ENCODE assay signal across 25 mouse cellular contexts in the genomic region with DNA sequence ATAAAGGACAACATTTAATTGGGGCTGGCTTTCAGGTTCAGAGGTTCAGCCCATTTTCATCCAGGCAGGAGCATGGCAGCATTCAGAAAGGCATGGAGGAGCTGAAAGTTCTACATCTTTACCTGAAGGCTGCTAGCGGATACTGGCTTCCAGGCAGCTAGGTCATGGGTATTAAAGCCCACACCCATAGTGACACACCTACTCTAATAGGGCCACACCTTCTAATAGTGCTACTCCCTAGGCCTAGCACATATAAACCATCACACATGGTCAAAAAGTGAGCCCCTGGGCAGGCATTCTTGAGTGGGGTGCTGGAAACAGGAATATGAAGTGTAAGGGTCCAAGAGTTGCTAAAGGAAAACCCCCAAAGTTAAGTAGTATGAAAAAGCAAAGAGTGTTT.
"Had no signal": no experiment of that assay in that cellular context is flagged by ENCODE, and none has a peak within 500 bp of the region (broad histone marks: within the 10 kb centered on the region; RNA-seq: fewer than 3 reads in every experiment).

No protein-coding gene starts in this region.

- DNase-seq: cerebellum, adult 9-10 months; cerebellum, adult 9-11 months; cerebellum, postnatal 10 days; cerebellum, postnatal 14 days; cerebellum, postnatal 25 days; cerebellum, postnatal 36 days; embryo, embryonic 11 days; forebrain, postnatal 0 days; gastrocnemius, adult 2 months; gastrocnemius, postnatal 10 days; gastrocnemius, postnatal 14 days; gastrocnemius, postnatal 25 days; gastrocnemius, postnatal 36 days; heart, adult 18-20 months had no signal

- ATAC-seq: forebrain, embryonic 13.5 days; forebrain, embryonic 14.5 days; forebrain, embryonic 15.5 days; forebrain, embryonic 16.5 days; forebrain, postnatal 0 days had no signal

- H3K27me3 ChIP-seq: embryonic facial prominence, embryonic 12.5 days; embryonic facial prominence, embryonic 13.5 days; embryonic facial prominence, embryonic 15.5 days; forebrain, embryonic 12.5 days; forebrain, embryonic 13.5 days; forebrain, embryonic 15.5 days had no signal

- H3K9me3 ChIP-seq: embryonic facial prominence, embryonic 10.5 days; embryonic facial prominence, embryonic 12.5 days; embryonic facial prominence, embryonic 13.5 days; embryonic facial prominence, embryonic 15.5 days; forebrain, embryonic 10.5 days; forebrain, embryonic 12.5 days; forebrain, embryonic 13.5 days; forebrain, embryonic 15.5 days; heart, embryonic 10.5 days had no signal

- H3K4me2 ChIP-seq: embryonic facial prominence, embryonic 12.5 days; embryonic facial prominence, embryonic 13.5 days; embryonic facial prominence, embryonic 15.5 days; forebrain, embryonic 12.5 days; forebrain, embryonic 13.5 days; forebrain, embryonic 15.5 days had no signal

- H3K27ac ChIP-seq: embryonic facial prominence, embryonic 10.5 days; embryonic facial prominence, embryonic 12.5 days; embryonic facial prominence, embryonic 13.5 days; embryonic facial prominence, embryonic 15.5 days; forebrain, embryonic 10.5 days; forebrain, embryonic 12.5 days; forebrain, embryonic 13.5 days; forebrain, embryonic 15.5 days; gastrocnemius, adult 2 months; heart, embryonic 10.5 days had no signal

- H3K9ac ChIP-seq: embryonic facial prominence, embryonic 12.5 days; embryonic facial prominence, embryonic 13.5 days; embryonic facial prominence, embryonic 15.5 days; forebrain, embryonic 12.5 days; forebrain, embryonic 13.5 days; forebrain, embryonic 15.5 days; forebrain, postnatal 0 days had no signal

- H3K4me3 ChIP-seq: embryonic facial prominence, embryonic 10.5 days; embryonic facial prominence, embryonic 12.5 days; embryonic facial prominence, embryonic 13.5 days; embryonic facial prominence, embryonic 15.5 days; forebrain, embryonic 10.5 days; forebrain, embryonic 12.5 days; forebrain, embryonic 13.5 days; forebrain, embryonic 15.5 days; gastrocnemius, adult 2 months; heart, embryonic 10.5 days had no signal

- H3K36me3 ChIP-seq: embryonic facial prominence, embryonic 10.5 days; embryonic facial prominence, embryonic 12.5 days; embryonic facial prominence, embryonic 13.5 days; embryonic facial prominence, embryonic 15.5 days; forebrain, embryonic 10.5 days; forebrain, embryonic 12.5 days; forebrain, embryonic 15.5 days; heart, embryonic 10.5 days had no signal
